Mouse (Mus musculus) brown adipose tissue, adult 24 weeks (tissue): ENCODE data around the gene Map3k14. TPM values are rescaled to one million over a fixed set of nuclear protein-coding genes. Genes with fewer than 3 reads are reported as not detected.

Source experiments
- H3K27ac ChIP-seq: fragments of 200-500 bp; replicated peaks from 2 replicates; pipeline ENCODE4 v1.5.1; 2012; ENCODE audit warnings: low read depth, mild to moderate bottlenecking, low read length
- H3K4me1 ChIP-seq: fragments of 200-500 bp; 2 replicates; pipeline ENCODE4 v1.6.1; 2012; ENCODE audit warnings: low read length, mixed read lengths; ENCODE audit not compliant: control insufficient read depth, insufficient read depth, insufficient read length
- H3K4me3 ChIP-seq: fragments of 200-500 bp; 2 replicates; pipeline ENCODE4 v1.5.1; 2012; ENCODE audit warnings: low read depth, mild to moderate bottlenecking, low read length, moderate library complexity; ENCODE audit not compliant: insufficient read depth
- polyA plus RNA-seq: library from polyadenylated mRNA; stranded (reverse); fragments of >200 nt; gene quantifications from 2 replicates; pipeline ENCODE4 v1.2.4, GENCODE M21; 2012; ENCODE audit not compliant: missing spikeins, insufficient read depth, insufficient read length

The Map3k14 gene
- polyA plus RNA-seq, 1 experiment: 3.8 TPM

- no peak overlapping the region for H3K4me3 ChIP-seq
- H3K27ac ChIP-seq: no peak overlapping the region
- H3K4me1 ChIP-seq: no peaks in the 10 kb centered on the region
These were observed 72.0 kb downstream of the Map3k14 start for GRCm38 (mm10) chr11:103195236-103195635.

GRCm38 (mm10) chr11:103193825-103194168 is 73.5 kb downstream of the Map3k14 start:
- H3K4me1 ChIP-seq: no peaks in the 10 kb centered on the region
- no peak overlapping the region for H3K4me3 ChIP-seq
- H3K27ac ChIP-seq: no peak overlapping the region

GRCm38 (mm10) chr11:103192956-103193824 is 74.1 kb downstream of the Map3k14 start:
- Histone ChIP-seq H3K4me3 (no peak overlapping the region), H3K4me1 (no peaks in the 10 kb centered on the region), H3K27ac (no peak overlapping the region)

DNA sequence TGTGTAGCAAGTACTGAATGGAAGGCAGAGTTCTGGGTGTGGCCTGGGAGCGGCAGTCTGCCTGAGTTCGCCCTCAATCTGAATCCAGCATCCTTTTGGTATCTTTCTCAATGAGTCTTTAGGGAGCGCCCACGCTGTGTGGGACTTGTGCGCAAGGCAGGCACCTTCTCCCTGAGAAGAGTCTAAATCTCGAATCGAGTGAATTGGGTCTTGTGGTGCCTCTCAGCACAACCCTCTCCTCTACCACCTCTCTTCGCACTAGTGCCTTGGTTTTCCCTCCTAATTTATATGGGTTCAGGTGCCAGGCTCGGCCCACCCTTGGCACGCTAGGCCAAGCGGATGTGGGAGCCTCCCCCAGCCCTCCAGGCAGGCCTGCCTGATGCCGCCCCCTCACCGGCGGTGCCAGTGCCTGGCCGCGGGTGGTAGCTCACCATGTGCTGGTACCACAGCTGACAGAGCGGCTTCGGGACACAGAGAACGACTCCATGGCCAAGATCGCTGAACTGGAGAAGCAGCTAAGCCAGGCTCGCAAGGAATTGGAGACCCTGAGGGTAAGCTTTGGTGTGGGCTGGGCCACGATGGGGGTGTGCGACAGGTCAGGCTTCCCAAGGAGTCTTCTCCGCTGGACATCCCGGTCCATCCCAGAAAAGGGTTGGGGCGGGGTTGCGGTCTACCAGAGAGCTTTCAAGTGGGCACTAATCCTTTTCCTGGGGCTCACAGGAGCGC is 74.9 kb downstream of the Map3k14 start:
- Histone ChIP-seq H3K4me1 (no peaks in the 10 kb centered on the region), H3K4me3 (no peak overlapping the region), H3K27ac (no peak overlapping the region)

DNA sequence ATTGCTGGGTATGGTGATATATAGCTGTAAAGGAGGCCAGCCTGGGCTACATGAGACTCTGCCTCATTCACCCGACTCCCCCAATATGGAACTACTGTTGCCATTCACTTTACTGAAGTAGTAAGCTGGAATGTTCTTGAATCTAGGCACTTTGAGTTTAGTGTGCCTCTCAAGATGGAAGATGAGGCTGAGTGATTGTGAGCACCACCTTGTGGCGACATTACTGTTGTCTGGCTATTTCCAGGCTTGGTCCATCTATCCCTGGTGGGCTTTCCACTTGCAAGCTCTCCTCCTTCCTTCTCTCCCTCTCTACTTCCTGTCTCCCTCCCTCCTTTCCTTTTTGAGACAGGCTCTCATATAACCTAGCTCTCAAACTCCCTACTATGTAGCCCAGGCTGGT is 82.4 kb downstream of the Map3k14 start:
- no peaks in the 10 kb centered on the region for H3K4me1 ChIP-seq
- H3K27ac ChIP-seq: no peak overlapping the region
- H3K4me3 ChIP-seq: no peak overlapping the region

- H3K4me1 ChIP-seq: no peaks in the 10 kb centered on the region; the same call in 1 of the 2 replicates
- no peak overlapping the region for H3K4me3 ChIP-seq
- no peak overlapping the region for H3K27ac ChIP-seq
These were observed 85.4 kb downstream of the Map3k14 start for GRCm38 (mm10) chr11:103181911-103182310.

GRCm38 (mm10) chr11:103181349-103181748 is 85.9 kb downstream of the Map3k14 start:
- Histone ChIP-seq H3K27ac (no peak overlapping the region), H3K4me1 (no peaks in the 10 kb centered on the region; the same call in 1 of the 2 replicates), H3K4me3 (no peak overlapping the region)

GRCm38 (mm10) chr11:103180426-103180825 is 86.8 kb downstream of the Map3k14 start:
- Histone ChIP-seq H3K27ac (no peak overlapping the region), H3K4me1 (no peaks in the 10 kb centered on the region; the same call in 1 of the 2 replicates), H3K4me3 (no peak overlapping the region)

DNA sequence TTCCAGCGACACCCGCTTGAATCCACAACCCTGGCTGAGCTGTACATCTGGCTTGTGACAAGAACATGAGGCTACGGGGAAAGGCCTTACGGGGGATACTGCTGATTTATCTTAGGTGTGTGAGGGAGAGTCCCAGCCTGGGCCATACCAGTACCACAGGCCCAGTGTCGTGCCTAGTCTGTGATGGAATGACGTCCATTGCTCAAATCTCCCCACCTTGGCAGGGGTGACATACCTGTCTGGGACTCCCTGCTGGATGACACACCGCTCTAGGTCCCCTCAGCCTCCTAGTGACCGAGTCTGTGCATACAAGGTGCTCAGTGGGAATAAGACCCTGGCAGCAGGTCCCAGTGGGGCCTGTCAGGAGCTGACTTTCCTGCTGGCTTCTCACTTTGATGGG is 88.5 kb downstream of the Map3k14 start:
- Histone ChIP-seq H3K4me1 (peaks cover 7% of the 10 kb centered on the region), H3K27ac (no peak overlapping the region), H3K4me3 (no peak overlapping the region)

- H3K4me3 ChIP-seq: no peak overlapping the region
- no peak overlapping the region for H3K27ac ChIP-seq
- peaks cover 7% of the 10 kb centered on the region for H3K4me1 ChIP-seq
These were observed 89.3 kb downstream of the Map3k14 start for GRCm38 (mm10) chr11:103177815-103178485.

DNA sequence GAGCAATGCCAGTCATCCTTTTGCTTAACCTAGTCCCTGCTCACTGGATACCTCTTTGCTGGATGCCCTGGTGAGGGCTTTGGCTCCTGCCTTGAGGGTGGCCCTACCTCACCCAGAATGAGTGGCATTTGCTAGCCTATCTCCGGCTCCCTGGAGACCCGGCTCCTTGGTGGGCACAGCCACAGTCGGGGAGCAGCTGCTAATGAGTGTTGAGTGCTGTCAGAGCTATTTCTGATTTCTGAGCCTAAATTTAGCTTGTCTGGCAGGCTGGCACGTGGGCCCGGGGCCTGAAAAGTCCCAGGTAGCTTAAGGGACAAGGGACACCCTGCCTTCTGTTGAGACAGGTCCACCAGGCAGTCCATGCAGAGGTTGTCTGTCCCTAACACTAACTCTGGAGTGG is 90.1 kb downstream of the Map3k14 start:
- no peak overlapping the region; the same call in 1 of the 2 replicates for H3K27ac ChIP-seq
- H3K4me1 ChIP-seq: peaks cover 7% of the 10 kb centered on the region
- H3K4me3 ChIP-seq: no peak overlapping the region

DNA sequence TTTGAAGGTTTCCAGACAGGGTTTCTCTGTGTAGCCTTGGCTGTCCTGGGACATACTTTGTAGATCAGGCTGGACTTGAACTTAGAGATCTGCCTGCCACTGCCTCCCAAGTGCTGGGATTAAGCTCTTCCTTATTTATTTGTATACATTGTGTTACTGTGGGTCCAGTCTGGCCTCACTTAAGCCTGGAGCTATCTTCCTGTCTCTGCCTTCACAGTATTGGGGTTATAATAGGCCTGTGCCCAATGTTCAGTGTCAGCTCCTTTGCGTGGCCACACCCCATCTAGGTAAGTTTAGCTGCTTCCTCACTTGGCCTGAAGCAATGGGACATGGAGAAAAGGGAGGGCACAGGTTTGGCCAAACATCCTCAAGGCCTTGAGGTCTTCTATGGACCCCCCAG is 90.8 kb downstream of the Map3k14 start:
- peak overlapping the region; percentile 41; the same call in 1 of the 2 replicates for H3K27ac ChIP-seq
- H3K4me1 ChIP-seq: peaks cover 7% of the 10 kb centered on the region
- H3K4me3 ChIP-seq: no peak overlapping the region; the same call in 1 of the 2 replicates

- Histone ChIP-seq H3K27ac (peak overlapping the region; percentile 86), H3K4me1 (peaks cover 7% of the 10 kb centered on the region), H3K4me3 (peak overlapping the region; percentile 39)
These were observed 91.4 kb downstream of the Map3k14 start for GRCm38 (mm10) chr11:103175688-103176442.

DNA sequence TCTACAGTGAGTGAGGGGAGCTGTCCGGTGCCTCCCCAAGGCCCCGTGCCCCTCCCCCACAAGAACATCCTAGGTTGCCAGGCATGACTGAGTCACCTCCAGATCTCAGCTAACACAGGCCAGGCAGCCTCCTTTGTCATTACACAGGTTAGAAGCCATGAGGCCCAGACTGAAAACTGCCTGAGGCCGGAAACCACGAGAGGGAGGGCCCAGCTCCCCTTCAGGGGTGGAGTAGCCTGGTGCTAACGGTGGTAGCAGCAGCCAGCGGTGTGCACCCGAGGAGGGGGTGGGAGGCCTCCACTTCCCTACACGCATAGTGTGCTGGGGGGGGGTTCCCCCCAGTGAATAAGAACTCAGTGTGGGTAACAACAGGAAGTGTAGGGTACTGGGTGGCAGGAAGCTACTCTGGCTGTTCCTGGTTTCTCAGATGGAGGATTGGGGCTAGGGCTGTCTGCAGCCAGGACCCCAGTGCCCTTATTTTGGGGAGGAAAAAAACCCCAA is 92.3 kb downstream of the Map3k14 start:
- peaks cover 7% of the 10 kb centered on the region for H3K4me1 ChIP-seq
- peak overlapping the region; percentile 86; the same call in 1 of the 2 replicates for H3K27ac ChIP-seq
- H3K4me3 ChIP-seq: no peak overlapping the region
